Mouse (Mus musculus) midbrain, embryonic 14.5 days (tissue): ENCODE measurements around the gene Plekha6. TPM values are rescaled to one million over a fixed set of nuclear protein-coding genes. Genes with fewer than 3 reads are reported as not detected.

Experiments
- ATAC-seq: fragments of 200-750 bp; cut with Nextera tagmentation; 2 replicates; pipeline ENCODE4 v1.8.0; 2017; ENCODE audit warnings: moderate number of reproducible peaks, moderate library complexity; ENCODE audit not compliant: low FRiP score, low TSS enrichment
- DNase-seq: peaks from one replicate; pipeline ENCODE4 v3.0.0-alpha.2; 2015
- H3K27ac ChIP-seq: fragments of 300-500 bp; sonication (generic); replicated peaks from 2 replicates; pipeline ENCODE4 v1.5.1; 2014; ENCODE audit warnings: mild to moderate bottlenecking, low read depth, low read length, moderate library complexity
- H3K27me3 ChIP-seq: fragments of 300-500 bp; sonication (generic); 2 replicates; pipeline ENCODE4 v1.6.1; 2014; ENCODE audit warnings: low read length, control low read depth, mixed read lengths; ENCODE audit not compliant: control insufficient read depth, insufficient read depth
- H3K36me3 ChIP-seq: fragments of 300-500 bp; sonication (generic); 2 replicates; pipeline ENCODE4 v1.6.1; 2014; ENCODE audit warnings: low read length, control low read depth; ENCODE audit not compliant: control insufficient read depth, insufficient read depth
- H3K4me1 ChIP-seq: fragments of 300-500 bp; sonication (generic); 2 replicates; pipeline ENCODE4 v1.6.1; 2014; ENCODE audit warnings: mild to moderate bottlenecking, antibody characterized with exemption, low read length, control low read depth; ENCODE audit not compliant: control insufficient read depth, insufficient read depth
- H3K4me2 ChIP-seq: fragments of 300-500 bp; sonication (generic); 2 replicates; pipeline ENCODE4 v1.6.1; 2014; ENCODE audit warnings: mild to moderate bottlenecking, low read length, moderate library complexity
- H3K4me3 ChIP-seq: fragments of 300-500 bp; sonication (generic); replicated peaks from 2 replicates; pipeline ENCODE4 v1.5.1; 2014; ENCODE audit warnings: low read depth, low read length
- H3K9ac ChIP-seq: fragments of 300-500 bp; sonication (generic); replicated peaks from 2 replicates; pipeline ENCODE4 v1.6.1; 2014; ENCODE audit warnings: mild to moderate bottlenecking, low read length, moderate library complexity
- H3K9me3 ChIP-seq: fragments of 300-500 bp; sonication (generic); 2 replicates; pipeline ENCODE4 v1.6.1; 2016; ENCODE audit warnings: low read length, control low read depth, mixed read lengths; ENCODE audit not compliant: control insufficient read depth
- whole genome bisulfite sequencing: fragments of 180-500 bp; shearing (Covaris S2); extraction: QIAGEN DNeasy Blood & Tissue Kit; methylation state at CpG from one replicate; pipeline ENCODE4 v1.1.7; 2014; 5-methylcytosine and 5-hydroxymethylcytosine counted together
- polyA plus RNA-seq: library from polyadenylated mRNA; unstranded; fragments of >200 nt; fragmentation: Nextera tagmentation; extraction: Ambion mirVana; gene quantifications from 2 replicates; pipeline ENCODE4 v1.2.1, GENCODE M21; 2014

The Plekha6 gene
- polyA plus RNA-seq, result 18.4 and 25.4 TPM in 2 replicates

DNA sequence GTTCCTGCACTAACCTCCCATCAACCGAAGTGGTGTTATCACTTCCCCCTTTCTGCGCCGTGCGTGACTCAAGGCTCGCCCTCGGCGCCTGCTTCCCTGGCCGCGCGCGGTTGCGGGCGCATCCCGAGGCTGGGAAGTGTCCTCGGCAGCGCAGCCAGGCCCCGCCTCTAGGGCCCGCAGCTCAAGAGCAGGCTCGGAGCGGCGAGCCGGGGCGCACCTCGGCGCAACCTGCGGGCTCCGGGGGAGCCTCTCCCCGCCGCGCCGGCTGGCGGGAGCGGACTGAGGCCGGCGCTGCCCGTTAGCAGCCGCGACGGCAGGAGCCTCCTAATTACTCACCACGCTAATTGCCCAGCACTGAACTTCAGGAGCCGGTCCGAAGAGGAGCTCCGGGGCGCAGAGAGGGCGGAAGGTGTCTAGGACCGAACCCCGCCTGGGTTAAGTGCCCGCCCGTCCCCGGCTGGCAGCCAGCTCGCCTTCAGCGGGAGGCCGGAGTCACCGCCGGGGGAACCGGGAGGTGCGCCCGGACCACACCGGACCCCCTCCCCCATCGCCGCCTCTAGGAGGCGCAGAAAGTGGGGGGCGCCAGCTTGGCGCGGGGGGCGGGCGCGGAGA, at the start of gene Plekha6:
TSS of gene Plekha6 (plus strand) at position 391 of the 612 bp plus-strand sequence.
- H3K4me2 ChIP-seq, result peak within 1 kb of the TSS; percentile 99
- H3K9me3 ChIP-seq, result no peaks in the 10 kb centered on the region
- no peak within 1 kb of the TSS for H3K27ac ChIP-seq
- H3K36me3 ChIP-seq, result no peaks in the 10 kb centered on the region
- peak within 1 kb of the TSS; percentile 62 for H3K9ac ChIP-seq
- peaks cover 35% of the 10 kb centered on the region for H3K27me3 ChIP-seq
- ATAC-seq, result no peak; the same call in 1 of the 2 replicates
- under 1% methylated on average over 68 of the region's 68 CpGs for WGBS
- H3K4me3 ChIP-seq, result peak within 1 kb of the TSS; percentile 54
- H3K4me1 ChIP-seq, result peaks cover 11% of the 10 kb centered on the region; the same call in 1 of the 2 replicates
- DNase-seq, result peak; percentile 77

DNA sequence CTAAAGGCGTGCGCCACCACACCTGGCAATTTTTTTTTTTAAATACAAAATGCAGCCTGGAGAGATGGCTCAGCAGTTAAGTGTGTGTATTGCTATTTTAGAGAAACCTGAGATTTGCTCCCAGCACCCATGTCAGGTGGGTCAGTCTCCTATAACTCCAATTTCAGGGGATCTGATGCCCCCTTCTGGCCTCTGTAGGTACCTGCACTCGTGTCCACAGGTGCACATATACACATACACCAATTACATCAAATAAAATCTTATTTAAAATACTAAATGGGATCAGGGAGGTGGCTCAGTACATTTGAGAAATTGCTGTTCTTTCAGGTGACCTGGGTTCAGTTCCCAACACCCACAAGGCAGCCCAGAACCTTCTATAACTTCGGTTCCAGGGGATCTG, 47.9 kb upstream of the Plekha6 start:
- Histone ChIP-seq H3K27ac (no peak overlapping the region), H3K4me2 (no peak overlapping the region), H3K9ac (no peak overlapping the region), H3K9me3 (no peaks in the 10 kb centered on the region), H3K36me3 (no peaks in the 10 kb centered on the region; the same call in 1 of the 2 replicates), H3K4me1 (no peaks in the 10 kb centered on the region), H3K4me3 (no peak overlapping the region), H3K27me3 (no peaks in the 10 kb centered on the region)
- DNase-seq, result no peak
- 90% methylated on average over 4 of the region's 4 CpGs for WGBS
- ATAC-seq, result no peak

DNA sequence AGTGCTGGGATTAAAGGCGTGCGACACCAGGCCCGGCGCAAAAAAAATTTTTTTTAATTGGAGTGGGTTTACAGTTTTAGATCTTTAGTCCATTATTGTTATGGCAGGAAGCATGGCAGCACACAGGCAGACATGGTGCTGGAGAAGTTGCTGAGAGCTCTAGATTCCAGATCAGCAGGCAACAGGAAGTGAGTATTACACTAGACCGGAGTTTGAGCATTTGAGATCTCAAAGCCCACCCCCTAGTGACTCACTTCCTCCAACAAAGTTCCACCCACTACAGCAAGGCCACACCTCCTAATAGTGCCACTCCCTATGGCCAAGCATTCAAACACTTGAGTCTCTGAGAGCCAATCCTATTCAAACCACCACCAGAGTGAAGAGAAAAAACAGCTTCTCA, 45.9 kb upstream of the Plekha6 start:
- H3K4me2 ChIP-seq, result no peak overlapping the region
- H3K9ac ChIP-seq, result no peak overlapping the region
- no peak overlapping the region for H3K27ac ChIP-seq
- no peaks in the 10 kb centered on the region for H3K4me1 ChIP-seq
- DNase-seq (no peak), ATAC-seq (no peak)
- no peaks in the 10 kb centered on the region for H3K36me3 ChIP-seq
- WGBS, result 94% methylated on average over 5 of the region's 5 CpGs
- no peak overlapping the region for H3K4me3 ChIP-seq
- H3K27me3 ChIP-seq, result no peaks in the 10 kb centered on the region
- no peaks in the 10 kb centered on the region for H3K9me3 ChIP-seq

DNA sequence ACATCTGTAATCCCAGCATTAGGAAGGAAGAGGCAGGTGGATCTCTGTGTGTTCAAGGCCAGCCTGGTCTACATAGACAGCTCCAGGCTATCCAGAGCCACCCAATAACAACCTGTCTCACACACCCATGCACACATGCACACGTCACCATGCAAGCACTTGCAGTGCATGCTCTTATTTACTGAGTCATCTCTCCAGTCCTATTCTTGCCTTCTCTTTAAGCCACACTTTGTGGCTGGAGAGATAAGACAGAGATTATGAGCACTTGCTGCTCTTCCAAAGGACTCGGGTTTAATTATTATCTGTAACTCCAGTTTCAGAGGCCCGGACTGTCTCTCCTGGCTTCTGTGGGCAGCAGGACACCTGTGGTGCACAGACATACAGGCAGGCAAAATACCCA, 45.2 kb upstream of the Plekha6 start:
- DNase-seq (no peak), ATAC-seq (no peak)
- Histone ChIP-seq H3K4me2 (no peak overlapping the region), H3K4me1 (no peaks in the 10 kb centered on the region), H3K4me3 (no peak overlapping the region), H3K9ac (no peak overlapping the region), H3K9me3 (no peaks in the 10 kb centered on the region), H3K36me3 (no peaks in the 10 kb centered on the region), H3K27me3 (no peaks in the 10 kb centered on the region), H3K27ac (no peak overlapping the region)
- 89% methylated on average over 3 of the region's 3 CpGs for WGBS

DNA sequence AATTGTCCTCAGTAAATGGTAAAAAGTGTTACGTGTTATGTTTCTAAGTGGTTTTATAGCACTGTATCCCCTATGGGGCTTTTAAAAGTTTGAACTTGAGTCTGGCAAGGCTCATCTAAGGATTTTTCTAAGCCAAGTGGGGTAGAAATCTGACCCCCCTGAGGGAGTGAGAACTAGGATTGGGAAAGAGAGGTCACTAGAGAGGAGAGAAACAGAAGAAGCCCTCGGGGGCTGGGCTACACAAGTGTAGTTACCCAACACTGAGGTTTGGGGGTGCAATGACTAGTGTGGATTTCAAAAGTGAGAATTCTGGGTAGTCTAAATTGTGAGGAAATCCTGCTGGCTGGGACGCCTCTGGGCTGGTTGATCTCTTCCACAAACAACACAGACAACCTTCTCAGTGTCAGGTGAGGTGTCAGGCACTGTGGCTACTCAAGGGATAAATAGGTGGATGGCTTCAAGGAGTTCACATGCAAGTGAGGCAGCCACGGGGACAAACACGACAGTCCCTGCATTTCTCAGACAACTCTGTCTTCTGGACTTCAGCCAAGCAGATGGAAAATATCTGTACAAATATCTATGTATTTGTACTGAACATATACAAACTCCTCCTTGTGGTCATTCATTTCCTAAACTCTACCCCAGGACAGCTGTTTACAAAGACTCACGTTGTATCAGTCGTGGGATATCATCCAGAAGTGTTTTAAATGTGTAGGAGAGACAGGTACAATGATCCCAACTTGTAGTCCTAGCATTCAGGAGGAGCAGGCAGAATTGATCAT, 43.9 kb upstream of the Plekha6 start:
- no peak overlapping the region for H3K4me3 ChIP-seq
- ATAC-seq (no peak), DNase-seq (no peak)
- no peaks in the 10 kb centered on the region for H3K9me3 ChIP-seq
- H3K9ac ChIP-seq, result no peak overlapping the region
- H3K27me3 ChIP-seq, result no peaks in the 10 kb centered on the region
- H3K4me1 ChIP-seq, result no peaks in the 10 kb centered on the region
- H3K36me3 ChIP-seq, result no peaks in the 10 kb centered on the region
- WGBS, result 80% methylated on average over 7 of the region's 7 CpGs
- H3K27ac ChIP-seq, result no peak overlapping the region
- H3K4me2 ChIP-seq, result no peak overlapping the region

DNA sequence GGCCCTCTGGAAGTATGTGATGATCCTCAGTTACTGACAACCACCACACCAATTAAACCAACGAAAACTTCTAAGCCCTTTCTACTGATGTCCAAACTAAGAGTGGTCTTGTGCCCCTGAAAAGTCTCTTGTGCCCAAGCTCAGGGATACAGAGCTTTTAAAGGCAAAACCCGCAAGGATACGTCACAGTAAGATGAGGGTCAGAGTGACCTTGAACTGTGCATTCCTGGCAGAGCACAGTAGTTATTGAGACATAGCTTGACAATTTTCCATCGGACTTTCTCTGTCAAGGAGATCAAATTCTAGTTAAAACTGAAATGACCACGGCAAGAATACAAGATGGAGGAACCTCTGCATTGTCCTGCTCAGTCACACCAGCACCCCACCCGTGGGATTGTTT, 42.8 kb upstream of the Plekha6 start:
- Histone ChIP-seq H3K36me3 (no peaks in the 10 kb centered on the region), H3K9me3 (no peaks in the 10 kb centered on the region), H3K4me3 (no peak overlapping the region), H3K27ac (no peak overlapping the region), H3K9ac (no peak overlapping the region), H3K27me3 (no peaks in the 10 kb centered on the region), H3K4me2 (no peak overlapping the region), H3K4me1 (no peaks in the 10 kb centered on the region)
- DNase-seq, result no peak
- no peak for ATAC-seq
- WGBS, result 70% methylated on average over 6 of the region's 6 CpGs

DNA sequence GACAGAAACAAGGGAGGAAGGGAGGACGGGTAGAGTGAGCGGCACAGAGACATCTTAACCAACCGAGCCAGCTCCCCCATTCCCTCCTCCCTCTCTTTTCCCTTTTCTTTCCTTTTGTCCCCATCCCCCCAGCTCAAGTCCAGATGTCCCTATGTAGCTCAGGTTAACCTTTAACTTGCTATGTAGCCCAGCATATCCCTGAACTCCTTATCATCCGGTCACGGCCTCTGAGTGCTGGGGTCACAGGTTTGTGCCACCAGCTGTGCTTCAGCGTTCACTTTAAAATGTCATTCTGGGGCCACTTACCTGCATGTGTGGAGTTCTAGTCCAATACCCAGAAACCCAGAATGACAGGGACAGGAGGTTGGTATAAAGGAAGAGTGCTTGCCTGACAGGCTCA, 39.9 kb upstream of the Plekha6 start:
- no peaks in the 10 kb centered on the region for H3K27me3 ChIP-seq
- no peak for DNase-seq
- 84% methylated on average over 6 of the region's 6 CpGs for WGBS

DNA sequence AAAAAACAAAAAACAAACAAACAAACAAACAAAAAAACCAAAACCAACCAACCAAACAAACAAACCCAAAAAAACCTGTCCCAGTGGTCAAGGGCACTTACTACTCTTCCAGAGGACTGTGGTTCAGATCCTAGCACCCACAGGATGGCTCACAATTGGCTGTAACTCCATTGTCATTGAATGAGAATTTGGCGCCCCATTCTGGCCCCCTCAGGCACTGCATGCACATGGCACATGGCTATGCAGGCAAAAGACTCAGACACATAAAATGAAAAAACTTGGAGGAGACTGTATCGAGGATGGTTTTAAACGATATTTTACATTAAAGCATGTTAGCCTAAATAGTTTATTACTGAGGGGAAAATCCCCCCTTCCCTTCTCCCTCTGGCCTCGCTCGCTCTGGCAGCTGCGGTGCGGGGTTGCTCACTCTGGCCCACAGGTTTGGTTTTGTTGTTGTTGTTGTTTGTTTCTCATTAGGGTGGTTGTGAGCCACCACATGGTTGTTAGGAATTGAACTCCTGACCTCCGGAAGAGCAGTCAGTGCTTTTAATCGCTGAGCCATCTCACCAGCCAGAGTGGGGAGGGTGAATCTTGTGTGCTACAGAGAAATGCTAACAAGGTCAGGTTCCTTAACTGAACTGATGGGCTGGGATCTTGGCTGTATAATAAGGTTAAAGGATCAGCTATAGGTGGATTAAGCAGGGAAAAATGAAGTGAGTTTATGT, 38.2 kb upstream of the Plekha6 start:
- WGBS, result 95% methylated on average over 9 of the region's 9 CpGs
- H3K27ac ChIP-seq, result no peak overlapping the region
- no peak overlapping the region for H3K4me2 ChIP-seq
- H3K9me3 ChIP-seq, result no peaks in the 10 kb centered on the region
- no peak overlapping the region for H3K4me3 ChIP-seq
- peaks cover 5% of the 10 kb centered on the region for H3K4me1 ChIP-seq
- H3K36me3 ChIP-seq, result no peaks in the 10 kb centered on the region
- no peak overlapping the region for H3K9ac ChIP-seq
- H3K27me3 ChIP-seq, result no peaks in the 10 kb centered on the region
- DNase-seq (no peak), ATAC-seq (no peak)

More for the DNA sequence above, 39.9 kb upstream of the Plekha6 start:
- Histone ChIP-seq H3K9me3 (no peaks in the 10 kb centered on the region), H3K4me1 (no peaks in the 10 kb centered on the region), H3K4me3 (no peak overlapping the region), H3K4me2 (no peak overlapping the region), H3K27ac (no peak overlapping the region), H3K36me3 (no peaks in the 10 kb centered on the region), H3K9ac (no peak overlapping the region)
- ATAC-seq, result no peak
